Comparison of ENCODE assay signal across 37 mouse cellular contexts in genomic region chr1:144264000-144264399, GRCm38 (mm10). TPM values are rescaled to one million over a fixed set of nuclear protein-coding genes. Genes with fewer than 3 reads are reported as not detected.
"Had no signal": no experiment of that assay in that cellular context is flagged by ENCODE, and none has a peak within 500 bp of the region (broad histone marks: within the 10 kb centered on the region; RNA-seq: fewer than 3 reads in every experiment).

No protein-coding gene starts in this region.

- ATAC-seq: hindbrain, embryonic 16.5 days; hindbrain, postnatal 0 days; intestine, embryonic 15.5 days; intestine, embryonic 16.5 days; intestine, postnatal 0 days had no signal

- DNase-seq: heart, postnatal 10 days; heart, postnatal 14 days; heart, postnatal 36 days; heart, postnatal 4 days; kidney, adult 11 months; kidney, adult 18-20 months; kidney, adult 2 months; kidney, adult 8-10 months; kidney, adult 9 months; kidney, postnatal 10 days; kidney, postnatal 14 days; kidney, postnatal 25 days; kidney, postnatal 36 days; kidney, postnatal 4 days; layer of hippocampus, adult 9-11 months; layer of hippocampus, postnatal 36 days had no signal

RNA-seq across cellular contexts. Expression of gene Rgs1, which starts 15.0 kb away (rescaled TPM):
- total RNA-seq: heart, postnatal 10 days; heart, postnatal 36 days; layer of hippocampus, adult 18-20 months; layer of hippocampus, postnatal 10 days; layer of hippocampus, postnatal 25 days; left cerebral cortex, adult 18-20 months had no signal
- polyA plus RNA-seq: heart, embryonic 10.5 days; heart, embryonic 11.5 days; heart, embryonic 13.5 days; hindbrain, embryonic 10.5 days; hindbrain, embryonic 11.5 days; hindbrain, embryonic 13.5 days; hindbrain, embryonic 14.5 days; hindbrain, embryonic 15.5 days; hindbrain, postnatal 0 days; intestine, embryonic 14.5 days; kidney, embryonic 14.5 days; kidney, embryonic 15.5 days; kidney, embryonic 16.5 days had no signal
